20 mouse cellular contexts compared by ENCODE assay signal in genomic region chr14:76480507-76480906, GRCm38 (mm10).
A peak's percentile ranks its signal among the peaks of the same experiment; 100 is the strongest.
DNase-seq lines count a peak whose midpoint lies in the region; ATAC-seq and TF ChIP-seq lines count a peak whose summit lies in the region.
"Had no signal": no experiment of that assay in that cellular context is flagged by ENCODE, and none has a peak within 500 bp of the region (broad histone marks: within the 10 kb centered on the region; RNA-seq: fewer than 3 reads in every experiment).

No protein-coding gene starts in this region.

- 0 out of 2 replicates have a peak, but pooled peaks have one; percentile 21 for ATAC-seq in hindbrain, embryonic 14.5 days (ENCODE audit: low FRiP score)
- ATAC-seq in hindbrain, embryonic 16.5 days, result no peak
- no peak for ATAC-seq in midbrain, embryonic 11.5 days (ENCODE audit: low FRiP score)
- peak; percentile 10; the same call in 1 of the 2 replicates for ATAC-seq in intestine, postnatal 0 days
- ATAC-seq: activated CD4-positive, CD25-positive, alpha-beta regulatory T cell, adult 4 months had no signal

- H3K27me3 ChIP-seq in hindbrain, embryonic 14.5 days (ENCODE audit: control insufficient read depth, insufficient read depth, low read length), result no peaks in the 10 kb centered on the region
- no peaks in the 10 kb centered on the region for H3K27me3 ChIP-seq in hindbrain, embryonic 16.5 days (replicated peaks; ENCODE audit: control insufficient read depth, insufficient read depth, low read length)
- H3K27me3 ChIP-seq in midbrain, embryonic 11.5 days (ENCODE audit: control insufficient read depth, insufficient read depth, low read length), result no peaks in the 10 kb centered on the region
- no peaks in the 10 kb centered on the region for H3K27me3 ChIP-seq in midbrain, embryonic 10.5 days (ENCODE audit: low read depth, poor library complexity, severe bottlenecking)
- H3K27me3 ChIP-seq in intestine, postnatal 0 days (replicated peaks; ENCODE audit: control insufficient read depth, insufficient read depth, low read length), result no peaks in the 10 kb centered on the region
- H3K27me3 ChIP-seq: heart, embryonic 15.5 days; neural tube, embryonic 13.5 days had no signal

- TF ChIP-seq CTCF in intestine, postnatal 0 days (IDR thresholded peaks at IDR 0.05; ENCODE audit: low read depth), result no peak

- H3K9ac ChIP-seq in hindbrain, embryonic 14.5 days, result no peak overlapping the region
- no peak overlapping the region for H3K9ac ChIP-seq in hindbrain, embryonic 16.5 days (ENCODE audit: low read depth, low read length)
- H3K9ac ChIP-seq in midbrain, embryonic 11.5 days (ENCODE audit: low read length), result no peak overlapping the region
- H3K9ac ChIP-seq in intestine, postnatal 0 days (ENCODE audit: low read depth, low read length), result no peak overlapping the region
- H3K9ac ChIP-seq: heart, embryonic 15.5 days; neural tube, embryonic 13.5 days had no signal

- 0 out of 2 replicates have a peak, but pooled peaks cover 11% of the 10 kb centered on the region for H3K4me1 ChIP-seq in hindbrain, embryonic 14.5 days (replicated peaks; ENCODE audit: control insufficient read depth, insufficient read depth, low read length)
- H3K4me1 ChIP-seq in hindbrain, embryonic 16.5 days (ENCODE audit: control insufficient read depth, insufficient read depth, low read depth, low read length), result peaks cover 3% of the 10 kb centered on the region; the same call in 1 of the 2 replicates
- no peaks in the 10 kb centered on the region for H3K4me1 ChIP-seq in midbrain, embryonic 11.5 days (ENCODE audit: control insufficient read depth, insufficient read depth, low read length)
- H3K4me1 ChIP-seq in midbrain, embryonic 10.5 days, result peaks cover 2% of the 10 kb centered on the region; the same call in 1 of the 2 replicates
- H3K4me1 ChIP-seq in intestine, postnatal 0 days (replicated peaks; ENCODE audit: control insufficient read depth, insufficient read depth, low read length), result peaks cover 8% of the 10 kb centered on the region; the same call in 1 of the 2 replicates

- no peaks in the 10 kb centered on the region for H3K9me3 ChIP-seq in hindbrain, embryonic 14.5 days (ENCODE audit: control insufficient read depth, low read length)
- no peaks in the 10 kb centered on the region for H3K9me3 ChIP-seq in hindbrain, embryonic 16.5 days (ENCODE audit: control insufficient read depth, low read length)
- no peaks in the 10 kb centered on the region for H3K9me3 ChIP-seq in midbrain, embryonic 11.5 days (ENCODE audit: control insufficient read depth, low read length)
- no peaks in the 10 kb centered on the region for H3K9me3 ChIP-seq in midbrain, embryonic 10.5 days (replicated peaks)
- no peaks in the 10 kb centered on the region for H3K9me3 ChIP-seq in intestine, postnatal 0 days (ENCODE audit: control insufficient read depth)
- H3K9me3 ChIP-seq: heart, embryonic 15.5 days; neural tube, embryonic 13.5 days had no signal

- 93% methylated on average over 11 of the region's 11 CpGs for WGBS in hindbrain, embryonic 14.5 days
- 91% methylated on average over 11 of the region's 11 CpGs for WGBS in hindbrain, embryonic 16.5 days
- WGBS in midbrain, embryonic 11.5 days, result 93% methylated on average over 11 of the region's 11 CpGs
- WGBS in midbrain, embryonic 10.5 days, result 93% methylated on average over 11 of the region's 11 CpGs
- WGBS in intestine, postnatal 0 days, result 68% methylated on average over 11 of the region's 11 CpGs

- no peak overlapping the region for H3K27ac ChIP-seq in hindbrain, embryonic 14.5 days
- no peak overlapping the region for H3K27ac ChIP-seq in hindbrain, embryonic 16.5 days (ENCODE audit: low read depth, low read length)
- H3K27ac ChIP-seq in midbrain, embryonic 11.5 days (ENCODE audit: low read depth, low read length), result no peak overlapping the region
- no peak overlapping the region for H3K27ac ChIP-seq in midbrain, embryonic 10.5 days (replicated peaks)
- H3K27ac ChIP-seq in intestine, postnatal 0 days (ENCODE audit: low read depth, low read length), result no peak overlapping the region
- H3K27ac ChIP-seq: heart, embryonic 15.5 days; left cerebral cortex, adult 2 months; neural tube, embryonic 13.5 days had no signal

- H3K4me3 ChIP-seq in hindbrain, embryonic 14.5 days (replicated peaks; ENCODE audit: low read length), result no peak overlapping the region
- H3K4me3 ChIP-seq in hindbrain, embryonic 16.5 days (ENCODE audit: low read length), result no peak overlapping the region
- no peak overlapping the region for H3K4me3 ChIP-seq in midbrain, embryonic 11.5 days (ENCODE audit: low read depth, low read length)
- H3K4me3 ChIP-seq in midbrain, embryonic 10.5 days, result no peak overlapping the region
- H3K4me3 ChIP-seq in intestine, postnatal 0 days (ENCODE audit: low read depth, low read length), result no peak overlapping the region
- H3K4me3 ChIP-seq: left cerebral cortex, adult 2 months; neural tube, embryonic 13.5 days had no signal

- no peaks in the 10 kb centered on the region for H3K36me3 ChIP-seq in hindbrain, embryonic 14.5 days (replicated peaks; ENCODE audit: control insufficient read depth, insufficient read depth)
- no peaks in the 10 kb centered on the region for H3K36me3 ChIP-seq in hindbrain, embryonic 16.5 days (ENCODE audit: control insufficient read depth, insufficient read depth, low read length)
- H3K36me3 ChIP-seq in midbrain, embryonic 11.5 days (ENCODE audit: control insufficient read depth, insufficient read depth, low read length), result no peaks in the 10 kb centered on the region
- peaks cover 4% of the 10 kb centered on the region; the same call in 1 of the 2 replicates for H3K36me3 ChIP-seq in midbrain, embryonic 10.5 days
- no peaks in the 10 kb centered on the region for H3K36me3 ChIP-seq in intestine, postnatal 0 days (ENCODE audit: control insufficient read depth, insufficient read depth)
- H3K36me3 ChIP-seq: heart, embryonic 15.5 days; neural tube, embryonic 13.5 days had no signal

- no peak for DNase-seq in hindbrain, embryonic 14.5 days (ENCODE audit: low spot score)
- peak; percentile 33 for DNase-seq in midbrain, embryonic 11.5 days (ENCODE audit: low spot score, missing footprints)
- no peak for DNase-seq in midbrain, embryonic 10.5 days (ENCODE audit: low spot score)
- DNase-seq in Muller cell, postnatal 12 days (ENCODE audit: inconsistent ontology term), result peak; percentile 13
- no peak for DNase-seq in cerebellum, adult 11-12 months
- DNase-seq in gastrocnemius, postnatal 4 days (ENCODE audit: low spot score in 2 of 2), result no peak
- DNase-seq: adrenal gland, postnatal 25 days; cerebellum, adult 11 months; gastrocnemius, postnatal 14 days; layer of hippocampus, adult 9-11 months; left cerebral cortex, postnatal 4 days; liver; lung, adult 18-20 months; spleen, adult 18-20 months had no signal

- H3K4me2 ChIP-seq in hindbrain, embryonic 14.5 days (replicated peaks), result no peak overlapping the region
- no peak overlapping the region for H3K4me2 ChIP-seq in hindbrain, embryonic 16.5 days (ENCODE audit: low read length)
- no peak overlapping the region for H3K4me2 ChIP-seq in midbrain, embryonic 11.5 days
- H3K4me2 ChIP-seq in intestine, postnatal 0 days (replicated peaks; ENCODE audit: low read depth), result no peak overlapping the region
- H3K4me2 ChIP-seq: neural tube, embryonic 13.5 days had no signal

Comparison
In these comparisons a context has a peak if more than half of its experiments do, and no peak if none do; other contexts are left out.
1. ATAC-seq: peak in hindbrain, embryonic 14.5 days (single experiment) and intestine, postnatal 0 days (single experiment); none in hindbrain, embryonic 16.5 days (single experiment) and midbrain, embryonic 11.5 days (single experiment).
2. DNase-seq: peak in midbrain, embryonic 11.5 days (single experiment) and Muller cell, postnatal 12 days (single experiment); none in hindbrain, embryonic 14.5 days (single experiment), midbrain, embryonic 10.5 days (single experiment), cerebellum, adult 11-12 months (single experiment) and gastrocnemius, postnatal 4 days (0 of 2).